Mouse (Mus musculus): ENCODE results near the gene Sfrp2.

DNA sequence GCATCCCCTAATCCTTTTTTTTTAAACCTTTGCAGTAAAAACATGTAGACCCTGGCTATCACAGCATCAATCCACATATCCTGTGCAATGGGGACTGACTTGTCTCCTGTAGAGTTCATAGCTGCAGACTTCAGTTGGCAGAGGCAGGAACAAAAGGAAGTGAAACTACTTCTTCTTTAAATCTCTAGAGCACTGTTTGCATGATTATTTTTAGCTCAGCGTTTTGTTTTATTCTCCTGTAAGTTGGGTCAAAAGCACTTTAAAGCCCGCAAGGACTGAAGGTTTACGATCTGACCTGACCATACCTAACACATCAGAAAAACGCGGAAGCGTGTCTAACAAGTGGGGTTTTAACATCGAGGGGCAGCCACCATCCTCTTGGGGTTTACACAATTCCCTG is 45.9 kb downstream of the Sfrp2 start:
- no peak for TF ChIP-seq CTCF (IDR thresholded peaks at IDR 0.05; ENCODE audit: low read depth, low read length)
- TF ChIP-seq POLR2A (IDR thresholded peaks at IDR 0.05; ENCODE audit: borderline replicate concordance, low read depth, low read length): 0 out of 2 replicates have a peak, but pooled peaks have one; percentile 26

Data from bone marrow macrophage, adult 2 months (primary cell).